Mouse (Mus musculus): ENCODE measurements around the gene Shisa5. TPM values are rescaled to one million over a fixed set of nuclear protein-coding genes. Genes with fewer than 3 reads are reported as not detected.

The Shisa5 gene
- total and polyA plus RNA-seq, 3 experiments: 153 to 170 (median 166) TPM

DNA sequence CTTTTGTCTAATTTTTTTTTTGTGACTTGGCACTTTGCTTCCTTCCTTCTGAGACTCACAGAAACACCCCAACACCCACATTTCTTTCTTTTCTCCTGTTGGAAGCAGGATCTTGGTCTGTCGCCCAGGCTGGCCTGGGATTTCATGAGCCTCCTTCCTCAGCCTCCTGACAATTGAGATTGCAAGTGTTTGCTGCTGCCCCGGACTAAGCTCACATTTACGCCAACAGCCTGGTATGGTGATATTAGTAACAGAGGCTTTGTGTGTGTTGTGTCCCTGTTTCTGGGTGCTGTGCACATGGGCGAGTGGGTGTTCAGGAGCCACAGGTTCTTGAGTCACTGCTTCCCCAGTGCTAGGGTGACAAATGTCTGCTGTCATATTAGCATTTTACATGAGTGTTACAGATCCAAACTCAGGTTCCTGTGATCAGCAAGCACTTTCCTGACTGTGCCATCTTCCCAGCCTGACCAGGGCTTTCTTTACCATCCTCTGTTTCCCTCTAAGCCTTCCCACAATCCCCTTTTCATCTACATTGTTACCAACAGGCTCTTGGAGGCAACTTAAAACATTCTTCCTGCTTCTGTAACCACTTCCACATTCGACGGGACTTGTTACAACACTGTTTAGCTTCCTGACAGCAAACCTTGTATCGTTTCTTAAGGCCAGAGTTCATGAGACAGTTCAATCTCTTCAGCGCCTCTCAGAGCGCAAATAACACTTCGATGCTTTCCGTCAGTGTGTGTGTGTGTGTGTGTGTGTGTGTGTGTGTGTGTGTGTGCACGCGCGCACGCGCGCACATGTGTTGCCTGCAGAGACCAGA is 15.3 kb upstream of the Shisa5 start:
- Histone ChIP-seq H3K9me3 (replicated peaks; ENCODE audit: low read length) (no peaks in the 10 kb centered on the region), H3K27ac (ENCODE audit: insufficient read depth, low read depth) (no peak overlapping the region), H3K9ac (ENCODE audit: insufficient read depth, low read depth) (no peak overlapping the region), H3K79me2 (replicated peaks; ENCODE audit: control insufficient read depth, extremely low read depth, insufficient read depth, poor library complexity, severe bottlenecking) (no peaks in the 10 kb centered on the region), H3K4me3 (replicated peaks in 1 of 3; ENCODE audit: low read depth in 2 of 3, low read length in 2 of 3, poor library complexity in 1 of 3) (no peak overlapping the region), H3K36me3 (replicated peaks in 1 of 2; ENCODE audit: control insufficient read depth in 1 of 2, insufficient read depth in 1 of 2, low read length in 1 of 2) (peaks cover 0 to 37% of the 10 kb centered on the region in 2 experiments), H3K27me3 (replicated peaks) (no peaks in the 10 kb centered on the region), H3K4me2 (ENCODE audit: insufficient read depth, low read depth, poor library complexity, severe bottlenecking) (no peak overlapping the region), H3K4me1 (ENCODE audit: control insufficient read depth in 1 of 2, insufficient read depth in 2 of 2) (peaks cover 0 to 3% of the 10 kb centered on the region in 2 experiments; a peak in 1 of 4 replicates)
- no peak for TF ChIP-seq NRF1 (IDR thresholded peaks at IDR 0.05; ENCODE audit: low read depth, low read length)
- no peak for TF ChIP-seq SIN3A (IDR thresholded peaks at IDR 0.05; ENCODE audit: low read length)
- TF ChIP-seq NELFE (IDR thresholded peaks at IDR 0.05; ENCODE audit: low read depth, low read length): no peak
- no peak for TF ChIP-seq MEF2A (IDR thresholded peaks at IDR 0.05; ENCODE audit: borderline replicate concordance, low read depth, low read length)
- TF ChIP-seq UBTF (IDR thresholded peaks at IDR 0.05; ENCODE audit: low read depth, low read length): no peak
- no peak for TF ChIP-seq EP300 (IDR thresholded peaks at IDR 0.05; ENCODE audit: low read length)
- no peak for TF ChIP-seq TBP (conservative IDR thresholded peaks at IDR 0.05; ENCODE audit: low read depth, low read length)
- no peak for TF ChIP-seq HCFC1 (IDR thresholded peaks at IDR 0.05; ENCODE audit: low read depth, low read length)
- no peak for TF ChIP-seq RAD21 (IDR thresholded peaks at IDR 0.05; ENCODE audit: low read depth, low read length)
- no peak for TF ChIP-seq IRF4 (IDR thresholded peaks at IDR 0.05; ENCODE audit: low read depth, low read length)
- TF ChIP-seq CTCF (conservative IDR thresholded peaks at IDR 0.05 in 1 of 2, IDR thresholded peaks at IDR 0.05 in 1 of 2; ENCODE audit: low read depth in 2 of 2, low read length in 2 of 2): no peak
- no peak for TF ChIP-seq ETS1 (conservative IDR thresholded peaks at IDR 0.05; ENCODE audit: low read depth, low read length)
- no peak for TF ChIP-seq MYC (IDR thresholded peaks at IDR 0.05; ENCODE audit: low read depth, low read length)
- TF ChIP-seq POLR2A (IDR thresholded peaks at IDR 0.05; ENCODE audit: low read depth, low read length): no peak
- no peak for TF ChIP-seq BHLHE40 (IDR thresholded peaks at IDR 0.05; ENCODE audit: low read depth, low read length)
- TF ChIP-seq ZMIZ1 (IDR thresholded peaks at IDR 0.05; ENCODE audit: low read depth, low read length): no peak
- no peak for TF ChIP-seq CHD1 (IDR thresholded peaks at IDR 0.05; ENCODE audit: low read depth, low read length)
- no peak for TF ChIP-seq RCOR1 (conservative IDR thresholded peaks at IDR 0.05; ENCODE audit: low read depth, low read length)
- TF ChIP-seq USF1 (IDR thresholded peaks at IDR 0.05; ENCODE audit: low read depth, low read length): no peak
- in situ Hi-C loops (cut with MboI; ENCODE audit: low pct_ligation_motif_present, low pct_unique_long_range_greater_than_20kb, low sequenced_read_pairs): no loop called here
- DNase-seq (ENCODE audit: extremely low read depth): no peak
- dilution Hi-C loops (cut with MboI; ENCODE audit: extremely low pct_ligation_motif_present, extremely low pct_unique_long_range_greater_than_20kb, low sequenced_read_pairs): no loop called here

DNA sequence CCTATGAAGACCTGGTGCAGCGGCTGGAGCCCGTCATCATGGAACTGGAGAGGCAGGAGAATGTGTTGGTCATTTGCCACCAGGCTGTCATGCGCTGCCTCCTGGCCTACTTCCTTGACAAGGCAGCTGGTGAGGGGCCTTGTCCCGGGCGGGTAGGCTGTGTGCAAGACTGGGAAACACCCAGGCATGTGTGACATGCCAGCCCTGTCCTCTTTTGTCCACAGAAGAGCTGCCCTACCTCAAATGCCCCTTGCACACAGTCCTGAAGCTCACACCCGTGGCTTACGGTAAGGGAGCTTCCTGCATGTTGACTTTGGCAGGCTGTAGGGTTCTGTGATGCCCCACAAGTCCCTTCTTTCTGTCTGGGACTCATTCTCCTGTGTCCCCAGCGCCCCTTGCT is 10.8 kb upstream of the Shisa5 start:
- no peak overlapping the region for H3K4me3 ChIP-seq (replicated peaks in 1 of 3; ENCODE audit: low read depth in 2 of 3, low read length in 2 of 3, poor library complexity in 1 of 3)
- H3K9me3 ChIP-seq (replicated peaks; ENCODE audit: low read length): no peaks in the 10 kb centered on the region
- H3K36me3 ChIP-seq (replicated peaks in 1 of 2; ENCODE audit: control insufficient read depth in 1 of 2, insufficient read depth in 1 of 2, low read length in 1 of 2): peaks cover 0 to 64% of the 10 kb centered on the region in 2 experiments
- no peaks in the 10 kb centered on the region for H3K4me1 ChIP-seq (ENCODE audit: control insufficient read depth in 1 of 2, insufficient read depth in 2 of 2)
- dilution Hi-C loops (cut with MboI; ENCODE audit: extremely low pct_ligation_motif_present, extremely low pct_unique_long_range_greater_than_20kb, low sequenced_read_pairs) (no loop called here), in situ Hi-C loops (cut with MboI; ENCODE audit: low pct_ligation_motif_present, low pct_unique_long_range_greater_than_20kb, low sequenced_read_pairs) (no loop called here)
- TF ChIP-seq POLR2AphosphoS2 (IDR thresholded peaks at IDR 0.05; ENCODE audit: low read depth, low read length): no peak
- no peak for TF ChIP-seq POLR2A (IDR thresholded peaks at IDR 0.05; ENCODE audit: low read depth, low read length)
- no peak for TF ChIP-seq MYC (IDR thresholded peaks at IDR 0.05; ENCODE audit: low read depth, low read length)
- no peak for TF ChIP-seq ZMIZ1 (IDR thresholded peaks at IDR 0.05; ENCODE audit: low read depth, low read length)
- no peak for TF ChIP-seq KAT2A (IDR thresholded peaks at IDR 0.05; ENCODE audit: insufficient replicate concordance, low read length)
- no peak for TF ChIP-seq JUN (IDR thresholded peaks at IDR 0.05; ENCODE audit: insufficient read depth, low read depth, low read length)
- no peak for TF ChIP-seq CHD1 (IDR thresholded peaks at IDR 0.05; ENCODE audit: low read depth, low read length)
- no peak for TF ChIP-seq USF2 (conservative IDR thresholded peaks at IDR 0.05; ENCODE audit: low read depth, low read length)
- TF ChIP-seq ELF1 (IDR thresholded peaks at IDR 0.05; ENCODE audit: low read depth, low read length): no peak
- TF ChIP-seq TBP (conservative IDR thresholded peaks at IDR 0.05; ENCODE audit: low read depth, low read length): no peak
- no peak for TF ChIP-seq ZKSCAN1 (IDR thresholded peaks at IDR 0.05; ENCODE audit: borderline replicate concordance, low read depth, low read length)
- TF ChIP-seq E2F4 (IDR thresholded peaks at IDR 0.05; ENCODE audit: insufficient replicate concordance, low read depth, low read length): no peak
- no peak for TF ChIP-seq MXI1 (IDR thresholded peaks at IDR 0.05; ENCODE audit: low read depth, low read length)
- no peak for TF ChIP-seq NELFE (IDR thresholded peaks at IDR 0.05; ENCODE audit: low read depth, low read length)
- TF ChIP-seq RAD21 (IDR thresholded peaks at IDR 0.05; ENCODE audit: low read depth, low read length): no peak
- no peak for TF ChIP-seq HCFC1 (IDR thresholded peaks at IDR 0.05; ENCODE audit: low read depth, low read length)
- no peak for TF ChIP-seq UBTF (IDR thresholded peaks at IDR 0.05; ENCODE audit: low read depth, low read length)
- H3K9ac ChIP-seq (ENCODE audit: insufficient read depth, low read depth): no peak overlapping the region
- H3K27me3 ChIP-seq (replicated peaks): no peaks in the 10 kb centered on the region
- DNase-seq (ENCODE audit: extremely low read depth): no peak
- H3K27ac ChIP-seq (ENCODE audit: insufficient read depth, low read depth): no peak overlapping the region
- H3K79me2 ChIP-seq (replicated peaks; ENCODE audit: control insufficient read depth, extremely low read depth, insufficient read depth, poor library complexity, severe bottlenecking): no peaks in the 10 kb centered on the region
- no peak overlapping the region for H3K4me2 ChIP-seq (ENCODE audit: insufficient read depth, low read depth, poor library complexity, severe bottlenecking)
